Mouse (Mus musculus): ENCODE results near the gene B4galt2. TPM values are rescaled to one million over a fixed set of nuclear protein-coding genes. Genes with fewer than 3 reads are reported as not detected.

Gene B4galt2
- total RNA-seq (2017), result not detected in 3 replicates

DNA sequence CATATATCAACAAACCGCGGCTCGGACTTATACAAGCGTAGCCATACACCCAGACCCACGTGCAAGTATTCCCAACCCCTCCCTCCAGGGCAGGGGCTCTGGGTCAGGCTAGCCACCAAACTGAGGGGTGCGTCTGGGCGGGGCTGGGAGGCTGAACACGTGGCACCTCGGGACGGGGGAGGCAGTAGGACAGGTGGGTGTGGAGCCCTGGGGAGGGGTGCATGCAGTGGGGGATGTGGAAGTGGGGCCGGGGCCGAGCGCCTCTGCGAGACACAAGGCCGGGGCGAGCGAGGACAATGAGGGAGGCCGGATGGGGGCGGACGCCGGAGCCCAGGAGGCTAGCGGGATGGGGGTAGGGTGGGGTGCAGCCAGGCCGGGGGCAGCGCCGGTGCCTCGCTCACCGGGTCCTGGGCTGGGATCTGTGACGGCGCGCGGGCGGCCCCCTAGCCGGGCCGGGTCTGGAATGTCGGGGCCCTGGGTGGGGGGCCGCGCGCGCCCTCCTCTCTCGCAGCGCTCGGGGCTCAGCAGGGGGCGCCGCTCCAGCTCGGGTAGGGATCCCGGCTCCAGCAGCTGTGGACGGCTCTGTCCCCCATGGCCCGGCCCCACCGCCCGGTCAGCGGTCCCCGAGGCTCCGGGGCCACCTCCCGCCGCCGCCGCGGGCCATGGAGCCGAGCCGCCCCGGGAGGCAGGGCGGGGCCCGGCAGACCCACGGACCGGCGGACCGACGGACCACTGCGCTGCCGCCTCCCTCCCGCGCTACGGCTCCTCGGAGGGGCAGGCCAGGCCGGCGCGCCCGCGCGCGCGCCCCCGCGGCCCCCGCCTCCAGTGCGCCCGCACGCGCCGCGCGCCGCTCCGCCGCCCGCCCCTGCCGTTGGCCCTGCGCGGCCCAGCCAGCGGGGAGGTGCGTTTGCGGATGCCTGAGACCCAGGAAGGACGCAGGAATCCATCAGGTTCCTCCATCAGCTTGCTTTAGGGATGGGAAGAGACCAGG lies at the start of gene B4galt2:
Gene B4galt2, minus strand, starts transcription at position 787 of the 991 bp plus-strand sequence.
- ATAC-seq (replicated peaks; ENCODE audit: insufficient number of reproducible peaks, low FRiP score, low TSS enrichment, poor library complexity, severe bottlenecking), result no peak

DNA sequence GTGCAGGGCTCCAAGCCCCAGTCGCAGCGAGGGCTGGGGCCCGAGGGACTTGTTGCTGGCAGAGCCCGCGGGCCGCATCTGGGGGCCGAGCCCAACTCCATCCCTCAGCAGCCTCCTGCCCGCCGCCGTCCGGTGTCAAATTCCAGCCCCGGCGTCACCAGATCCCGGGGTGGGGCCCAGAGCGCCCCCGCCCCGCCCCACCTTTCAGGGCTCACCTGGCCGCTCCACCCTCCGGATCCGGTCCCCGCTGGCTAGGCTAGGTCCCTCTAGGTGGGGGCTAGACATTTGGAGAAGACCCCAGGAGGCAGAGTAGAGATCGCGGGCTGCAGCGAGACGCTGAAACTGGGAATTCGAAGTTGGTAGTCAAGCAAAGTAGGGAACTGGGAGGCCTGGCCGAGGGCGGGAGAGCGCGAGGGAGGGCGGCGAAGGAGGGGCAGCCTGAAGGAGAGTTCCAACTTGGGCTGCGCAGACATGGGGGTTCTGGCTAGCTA lies 46.1 kb upstream of the B4galt2 start, which contains the start of gene Artn:
Gene Artn, minus strand, starts transcription at position 373 of the 491 bp plus-strand sequence.
- no peak for ATAC-seq (replicated peaks; ENCODE audit: insufficient number of reproducible peaks, low FRiP score, low TSS enrichment, poor library complexity, severe bottlenecking)

DNA sequence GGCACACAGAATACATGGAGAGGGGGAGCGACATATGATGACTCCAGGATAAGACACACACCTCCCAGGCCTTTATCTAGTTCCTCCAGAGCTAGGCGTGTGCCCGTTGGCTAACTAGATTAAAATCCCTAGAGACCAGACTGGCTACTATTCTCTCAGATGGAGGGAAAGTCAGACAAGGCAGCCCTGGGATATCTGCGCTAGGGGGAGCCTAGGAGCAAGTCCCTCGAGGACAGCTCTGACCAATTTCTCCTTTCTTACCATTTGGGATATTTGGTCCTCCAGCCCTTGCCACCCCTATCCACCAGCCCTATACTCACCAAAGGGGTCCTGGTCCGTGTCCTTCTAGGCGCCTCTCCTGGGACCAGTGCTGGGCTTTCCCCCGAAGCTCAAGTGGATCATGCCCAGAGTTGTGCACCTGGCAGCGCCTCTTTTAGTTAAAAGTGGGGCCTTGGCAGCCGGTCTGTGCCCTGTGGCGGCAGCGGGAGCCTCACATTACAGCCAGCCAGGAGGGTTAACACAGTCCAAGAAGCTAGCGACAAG lies 45.5 kb upstream of the B4galt2 start:
- no peak for ATAC-seq (replicated peaks; ENCODE audit: insufficient number of reproducible peaks, low FRiP score, low TSS enrichment, poor library complexity, severe bottlenecking)

DNA sequence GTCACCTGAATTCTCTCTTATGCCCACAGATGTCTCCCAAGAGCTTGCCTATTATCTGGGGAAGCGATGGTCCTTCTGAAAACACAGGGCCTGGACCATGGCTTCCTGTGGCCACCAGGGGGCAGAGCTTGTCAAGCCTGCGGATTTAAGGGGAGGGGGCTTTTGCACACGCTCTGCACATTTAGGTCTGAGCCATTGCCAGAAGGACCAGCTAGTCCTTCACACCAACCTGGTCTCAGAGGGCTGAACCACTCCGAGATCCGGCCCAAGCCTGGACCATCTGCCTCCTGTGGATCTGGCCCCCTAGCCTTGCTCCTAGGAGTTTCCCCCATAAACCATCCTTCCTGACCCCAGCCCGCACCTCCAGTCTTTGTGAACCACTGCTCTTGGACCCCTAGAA lies 44.9 kb upstream of the B4galt2 start:
- ATAC-seq (replicated peaks; ENCODE audit: insufficient number of reproducible peaks, low FRiP score, low TSS enrichment, poor library complexity, severe bottlenecking), result no peak

DNA sequence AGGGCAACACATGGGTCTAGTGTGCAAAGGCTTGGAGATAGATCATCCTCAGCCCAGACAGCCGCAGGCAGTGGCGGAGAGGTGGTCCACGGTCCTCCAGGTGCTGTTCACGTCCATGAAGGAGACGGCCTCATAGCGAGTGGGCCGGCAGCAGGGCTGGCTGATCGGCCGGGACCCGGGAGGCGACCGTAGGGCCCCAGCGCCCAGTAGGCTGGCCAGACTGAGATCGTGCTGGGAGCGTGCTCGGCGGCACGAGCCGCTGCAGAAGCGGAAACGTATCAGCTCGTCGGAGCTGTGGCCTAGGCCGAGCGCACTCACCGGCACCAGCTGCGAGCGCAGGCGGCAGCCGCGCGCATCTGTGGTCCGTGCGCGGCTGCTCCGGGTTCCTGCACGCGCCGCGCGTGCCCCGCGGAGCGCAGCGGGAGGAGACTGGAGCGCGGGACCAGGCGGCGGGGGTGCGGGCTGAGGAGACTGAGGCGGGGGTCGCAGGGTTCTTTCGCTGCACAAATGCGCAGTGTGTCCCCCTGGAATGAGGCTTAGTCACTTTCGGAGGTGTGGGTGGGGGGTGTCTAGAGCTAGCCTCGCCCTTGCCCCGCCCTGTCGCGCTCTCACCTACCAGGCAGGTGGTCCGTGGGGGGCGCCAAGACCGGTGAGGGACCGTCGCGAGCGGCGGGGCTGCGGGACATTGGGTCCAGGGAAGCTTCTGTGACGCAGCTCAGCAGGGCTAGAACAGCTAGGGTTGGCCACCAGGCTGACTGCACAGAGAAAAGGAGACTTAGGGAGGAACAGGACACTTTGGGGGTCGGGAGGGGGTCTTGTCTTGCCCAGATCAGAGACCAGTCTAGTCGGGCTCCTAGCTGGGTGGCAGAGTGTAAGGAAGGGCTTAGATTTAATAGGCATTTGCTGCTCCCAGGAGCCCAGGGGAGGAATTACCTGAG lies 43.5 kb upstream of the B4galt2 start:
- no peak for ATAC-seq (replicated peaks; ENCODE audit: insufficient number of reproducible peaks, low FRiP score, low TSS enrichment, poor library complexity, severe bottlenecking)

DNA sequence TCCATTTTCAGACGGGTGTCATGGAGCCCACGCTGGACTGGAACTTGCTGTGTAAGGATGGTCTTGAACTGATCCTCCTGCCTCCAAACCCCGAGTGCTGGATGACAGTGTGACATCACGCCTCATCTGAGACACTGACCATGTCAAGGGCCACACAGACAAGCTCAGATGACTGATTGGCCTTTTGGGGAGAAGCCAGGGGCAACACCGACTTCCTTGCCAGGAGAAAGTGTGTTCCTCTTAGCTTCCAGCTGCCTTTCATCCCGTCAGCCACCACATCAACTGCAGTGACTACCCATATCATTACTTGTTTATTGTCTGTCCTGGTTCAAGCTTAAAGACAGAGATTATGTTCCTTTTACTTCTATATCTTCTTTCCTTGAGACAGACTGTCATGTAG lies 41.6 kb upstream of the B4galt2 start:
- no peak for ATAC-seq (replicated peaks; ENCODE audit: insufficient number of reproducible peaks, low FRiP score, low TSS enrichment, poor library complexity, severe bottlenecking)

DNA sequence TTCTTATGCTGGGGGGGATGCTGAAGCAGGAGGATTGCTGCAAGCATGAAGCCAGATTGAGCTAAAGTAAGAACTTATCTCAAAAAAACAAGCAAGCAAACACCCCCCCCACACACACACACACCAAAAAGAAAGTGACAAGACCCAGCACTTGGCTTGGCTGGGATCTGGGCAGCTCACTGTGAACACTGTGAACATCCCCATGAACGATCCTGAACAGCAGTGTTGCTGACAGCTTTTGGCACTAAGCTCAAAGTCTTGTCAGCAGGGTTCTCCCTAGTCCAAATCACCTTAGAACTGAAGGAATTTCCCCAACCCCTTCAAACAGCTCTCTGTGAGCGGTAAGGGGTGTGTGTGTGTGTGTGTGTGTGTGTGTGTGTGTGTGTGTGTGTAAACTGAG lies 40.2 kb upstream of the B4galt2 start:
- no peak for ATAC-seq (replicated peaks; ENCODE audit: insufficient number of reproducible peaks, low FRiP score, low TSS enrichment, poor library complexity, severe bottlenecking)

DNA sequence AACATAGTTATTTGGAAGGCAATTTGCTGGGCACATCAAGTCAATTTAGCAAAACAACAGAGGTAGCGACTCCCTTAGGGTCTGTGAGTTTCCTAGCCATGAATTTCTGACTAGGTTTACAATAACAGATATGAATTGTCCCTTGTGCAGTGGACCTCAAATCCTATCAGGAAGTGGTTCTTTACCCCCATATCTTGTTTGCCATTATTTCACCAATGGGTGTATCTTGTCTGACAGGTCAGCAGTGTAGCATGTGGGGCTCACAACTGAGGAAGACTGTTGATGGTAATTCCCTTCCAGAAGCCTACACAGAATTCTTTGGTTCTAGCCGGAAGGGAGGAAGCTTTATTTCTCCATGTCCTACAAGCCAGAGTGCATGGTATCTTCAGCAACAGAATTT lies 38.1 kb upstream of the B4galt2 start:
- ATAC-seq (replicated peaks; ENCODE audit: insufficient number of reproducible peaks, low FRiP score, low TSS enrichment, poor library complexity, severe bottlenecking), result no peak

DNA sequence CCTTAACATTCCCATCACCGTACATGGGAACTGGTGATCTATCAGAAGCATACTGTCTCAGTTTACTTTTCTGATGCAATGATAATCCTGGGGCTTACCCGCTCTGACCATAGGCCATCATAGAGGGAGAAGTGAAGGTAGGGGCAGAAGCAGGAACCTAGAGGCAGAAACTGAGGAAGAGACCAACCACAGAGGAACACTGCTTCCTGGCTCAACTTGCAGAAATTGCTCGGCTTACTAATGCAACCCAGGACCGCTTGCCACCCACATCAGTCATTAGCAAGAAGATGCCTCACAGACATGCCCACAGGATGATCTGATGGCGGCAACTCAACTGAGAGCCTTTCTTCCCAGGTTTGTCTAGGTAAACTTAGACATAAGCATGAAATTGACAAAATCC lies 35.5 kb upstream of the B4galt2 start:
- no peak for ATAC-seq (replicated peaks; ENCODE audit: insufficient number of reproducible peaks, low FRiP score, low TSS enrichment, poor library complexity, severe bottlenecking)

DNA sequence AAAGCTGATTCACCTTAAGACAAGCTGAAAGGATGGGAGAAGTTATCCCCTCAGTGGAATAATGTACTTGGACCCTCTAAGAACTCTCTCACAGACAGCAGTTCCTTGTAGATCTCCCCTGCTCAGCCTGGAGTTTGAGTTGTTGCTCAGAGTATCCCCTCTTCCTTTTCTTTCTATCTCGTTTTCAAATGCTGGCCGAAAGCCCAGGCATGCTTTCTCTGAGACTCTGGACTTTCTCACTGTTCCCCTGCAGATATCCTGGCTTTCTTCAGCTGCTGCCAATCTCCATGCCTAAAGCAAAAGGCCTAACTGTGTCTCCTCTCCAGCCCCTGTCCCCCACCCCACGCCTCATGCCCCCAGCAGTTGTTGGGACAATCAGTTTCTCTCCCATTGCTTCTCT lies 35.0 kb upstream of the B4galt2 start:
- ATAC-seq (replicated peaks; ENCODE audit: insufficient number of reproducible peaks, low FRiP score, low TSS enrichment, poor library complexity, severe bottlenecking), result no peak

DNA sequence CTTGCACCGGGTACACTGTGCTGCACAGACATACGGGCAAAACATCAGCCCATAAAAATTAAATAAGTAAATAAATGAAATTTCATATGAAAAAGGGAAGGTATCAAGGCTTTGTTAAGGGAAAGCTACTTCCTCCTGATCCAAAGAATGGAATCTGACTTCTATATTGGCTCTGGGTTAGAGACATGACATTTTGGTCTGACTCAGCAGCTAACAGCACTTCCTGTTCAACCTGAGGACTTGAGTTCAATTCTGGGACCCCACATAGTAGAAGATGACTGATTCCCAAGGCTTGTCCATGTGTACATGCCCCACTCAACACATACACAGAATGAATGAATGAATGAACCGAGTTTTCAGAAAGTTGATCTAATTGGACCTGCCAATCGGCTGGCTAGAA lies 34.6 kb upstream of the B4galt2 start:
- ATAC-seq (replicated peaks; ENCODE audit: insufficient number of reproducible peaks, low FRiP score, low TSS enrichment, poor library complexity, severe bottlenecking), result no peak

DNA sequence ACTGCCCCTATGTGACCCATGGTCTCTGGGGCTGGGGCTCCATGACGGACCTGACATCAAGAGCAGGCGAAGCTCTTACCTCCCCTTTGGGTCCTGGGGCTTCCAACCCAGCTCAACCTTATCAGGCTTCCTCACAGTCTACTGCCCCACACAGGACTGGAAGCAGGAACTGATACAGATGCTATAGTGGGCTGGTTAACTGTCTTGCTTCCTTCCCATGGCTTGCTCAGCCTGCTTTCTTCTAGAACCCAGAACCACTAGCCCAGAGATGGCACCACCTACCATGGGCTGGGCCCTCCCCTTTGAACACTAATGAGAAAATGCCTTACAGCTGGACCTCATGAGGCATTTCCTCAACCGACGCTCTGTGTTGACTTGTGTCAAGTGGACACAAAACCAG lies 34.1 kb upstream of the B4galt2 start:
- ATAC-seq (replicated peaks; ENCODE audit: insufficient number of reproducible peaks, low FRiP score, low TSS enrichment, poor library complexity, severe bottlenecking), result no peak

DNA sequence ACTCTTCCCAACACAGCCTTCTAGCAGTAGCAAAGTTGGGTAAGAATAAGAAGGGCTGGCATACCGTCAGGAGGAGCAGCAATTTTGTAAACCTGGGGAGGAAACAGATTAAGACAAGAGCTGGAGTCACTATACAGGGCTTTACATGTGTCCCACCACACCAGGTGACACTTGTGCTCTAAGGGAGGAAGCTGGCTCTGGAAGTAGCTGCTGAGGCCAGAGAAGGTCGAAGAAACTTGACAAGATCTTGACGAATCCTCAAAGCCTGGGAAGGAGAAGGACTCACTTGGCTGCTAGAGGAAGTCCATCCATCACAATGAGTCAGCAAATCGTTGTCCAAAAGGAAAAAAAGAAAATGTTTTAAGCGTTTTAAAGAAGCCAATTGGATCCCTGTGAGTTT lies 33.1 kb upstream of the B4galt2 start:
- no peak for ATAC-seq (replicated peaks; ENCODE audit: insufficient number of reproducible peaks, low FRiP score, low TSS enrichment, poor library complexity, severe bottlenecking)

DNA sequence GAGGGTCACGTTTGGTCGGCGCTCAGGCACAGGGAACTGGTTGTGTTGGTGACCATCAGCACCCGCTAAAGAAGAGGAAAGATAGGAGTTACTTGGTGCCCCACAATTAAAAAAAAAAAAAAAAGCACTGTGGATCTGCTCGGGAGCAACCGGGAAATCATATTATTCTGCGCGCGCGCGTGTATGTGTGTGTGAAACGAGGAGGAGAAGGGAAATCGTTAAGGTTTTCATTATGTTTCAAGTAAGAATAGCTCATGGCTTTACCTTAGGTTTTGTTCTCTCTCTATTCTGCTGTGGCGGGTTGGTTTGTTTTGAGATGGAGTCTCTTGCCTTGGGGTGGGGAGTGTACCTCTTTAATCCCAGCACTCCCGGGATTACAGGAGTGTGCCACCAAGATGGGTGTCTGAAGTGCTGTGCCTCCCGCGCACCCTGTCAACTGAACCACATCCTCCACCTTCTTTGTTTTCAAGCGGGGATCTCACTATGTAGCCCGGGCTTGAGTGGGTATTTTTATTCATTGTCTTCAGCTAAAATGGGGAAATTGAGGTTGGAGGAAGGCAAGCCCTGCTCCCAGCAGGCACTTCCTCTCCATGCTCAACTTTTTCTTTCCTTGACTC lies 32.3 kb upstream of the B4galt2 start:
- no peak for ATAC-seq (replicated peaks; ENCODE audit: insufficient number of reproducible peaks, low FRiP score, low TSS enrichment, poor library complexity, severe bottlenecking)

DNA sequence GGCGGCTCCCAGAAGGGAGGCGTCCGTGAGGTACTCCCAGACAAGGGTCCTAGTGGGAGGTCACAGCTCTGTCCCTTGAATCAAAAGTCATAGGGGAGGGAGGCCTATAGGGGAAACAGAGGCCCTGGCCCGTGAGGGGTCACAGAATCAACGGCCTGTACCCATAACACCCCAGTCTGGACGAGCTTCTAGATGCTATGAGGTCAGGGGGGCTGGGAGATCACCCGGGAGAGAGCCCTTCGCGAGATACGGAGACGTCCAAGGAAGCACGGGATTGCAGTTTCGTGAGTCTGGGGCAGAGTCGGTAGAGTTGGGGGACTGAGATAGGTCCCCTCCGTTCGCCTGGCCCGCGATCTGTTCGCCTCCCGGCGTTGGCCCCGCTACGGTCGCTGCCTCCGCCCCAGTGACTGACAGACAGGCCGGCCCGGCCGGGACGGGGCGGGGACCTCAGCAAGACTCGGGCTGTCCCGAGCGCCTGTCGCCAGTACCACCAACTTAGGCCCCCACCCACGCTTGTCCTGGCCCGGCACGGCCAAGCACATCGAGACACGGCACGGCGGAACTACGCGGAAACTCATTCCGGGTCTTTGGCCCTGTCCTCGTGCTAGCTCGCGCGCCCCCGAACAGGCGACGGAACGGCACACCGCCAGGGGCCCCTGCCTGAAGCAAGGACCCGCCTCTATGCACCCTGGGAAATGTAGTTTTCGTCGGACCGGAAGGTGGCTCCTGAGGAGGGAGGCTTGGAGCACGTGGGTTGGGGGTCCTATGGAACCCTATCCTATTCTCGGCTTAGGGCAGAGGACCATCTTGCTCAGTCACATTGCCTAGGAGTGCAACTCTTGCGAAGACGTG lies 31.5 kb upstream of the B4galt2 start, which contains the start of gene Ipo13:
Gene Ipo13, minus strand, starts transcription at position 409 of the 852 bp plus-strand sequence.
- peak; percentile 87 for ATAC-seq (replicated peaks; ENCODE audit: insufficient number of reproducible peaks, low FRiP score, low TSS enrichment, poor library complexity, severe bottlenecking)

DNA sequence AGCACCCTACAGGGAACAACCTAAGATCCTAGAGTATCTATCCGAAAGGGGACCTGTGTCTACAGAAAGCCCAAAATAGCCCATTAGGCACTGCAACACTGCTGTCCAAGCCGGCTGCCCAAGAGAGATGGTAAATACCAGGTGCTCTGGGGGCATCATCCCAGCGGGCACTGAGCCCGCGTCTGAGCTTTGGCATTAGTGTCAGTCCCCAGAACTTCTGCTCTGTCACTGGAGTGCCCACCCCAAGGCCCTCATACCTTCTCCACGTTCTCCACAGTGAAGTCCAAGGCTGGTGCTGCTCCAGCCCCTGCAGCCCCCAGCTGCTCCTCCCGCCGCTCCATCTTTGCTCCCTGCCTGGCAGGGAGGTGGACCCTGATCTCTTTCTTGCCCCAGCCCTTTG lies 30.7 kb upstream of the B4galt2 start:
- no peak for ATAC-seq (replicated peaks; ENCODE audit: insufficient number of reproducible peaks, low FRiP score, low TSS enrichment, poor library complexity, severe bottlenecking)

DNA sequence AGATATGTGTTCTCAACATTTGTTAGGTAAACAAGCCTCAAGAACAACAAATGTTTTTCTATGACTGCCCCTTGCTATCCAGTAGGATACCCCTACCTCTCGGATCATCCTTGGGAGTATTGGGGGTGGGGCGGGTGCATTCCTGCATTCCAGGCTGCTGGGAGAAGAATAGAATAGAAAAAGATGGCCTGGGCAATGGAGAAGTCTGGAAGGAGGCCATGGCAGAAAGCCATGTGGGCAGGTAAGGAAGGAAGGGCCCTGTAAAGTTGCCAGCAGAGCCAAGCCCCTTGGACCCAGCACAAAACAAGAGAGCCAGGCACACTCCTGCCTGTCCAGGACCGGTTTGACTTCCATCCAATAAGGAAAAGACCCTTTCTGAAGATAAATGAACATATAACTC lies 30.1 kb upstream of the B4galt2 start:
- ATAC-seq (replicated peaks; ENCODE audit: insufficient number of reproducible peaks, low FRiP score, low TSS enrichment, poor library complexity, severe bottlenecking), result no peak
